Mouse (Mus musculus) neural tube, embryonic 11.5 days (tissue): ENCODE data around the gene Ttc25. TPM values are rescaled to one million over a fixed set of nuclear protein-coding genes. Genes with fewer than 3 reads are reported as not detected.
"Not testable (repeated sequence)": the region's sequence is repeated elsewhere in the genome, so short reads cannot be mapped to it uniquely, and the experiment has no call there.

Experiments used
- ATAC-seq: fragments of 200-750 bp; cut with Nextera tagmentation; 2 replicates; pipeline ENCODE4 v1.8.0; 2017; ENCODE audit warnings: moderate number of reproducible peaks, mild to moderate bottlenecking, moderate TSS enrichment, moderate library complexity; ENCODE audit not compliant: insufficient read depth, low FRiP score, low TSS enrichment
- DNase-seq: peaks from one replicate; pipeline ENCODE4 v3.0.0-alpha.2; 2015; ENCODE audit warnings: low spot score
- H3K27ac ChIP-seq: fragments of 300-500 bp; sonication (generic); 2 replicates; pipeline ENCODE4 v1.5.1; 2014; ENCODE audit warnings: low read depth, mild to moderate bottlenecking, low read length
- H3K27me3 ChIP-seq: fragments of 300-500 bp; sonication (generic); 2 replicates; pipeline ENCODE4 v1.6.1; 2014; ENCODE audit warnings: mild to moderate bottlenecking, low read length, mixed read lengths; ENCODE audit not compliant: control insufficient read depth, insufficient read depth
- H3K36me3 ChIP-seq: fragments of 300-500 bp; sonication (generic); 2 replicates; pipeline ENCODE4 v1.6.1; 2014; ENCODE audit warnings: mild to moderate bottlenecking, low read length, moderate library complexity, mixed read lengths; ENCODE audit not compliant: control insufficient read depth, insufficient read depth
- H3K4me1 ChIP-seq: fragments of 300-500 bp; sonication (generic); 2 replicates; pipeline ENCODE4 v1.6.1; 2014; ENCODE audit warnings: low read length, mixed read lengths; ENCODE audit not compliant: control insufficient read depth, insufficient read depth
- H3K4me2 ChIP-seq: fragments of 300-500 bp; sonication (generic); 2 replicates; pipeline ENCODE4 v1.6.1; 2014; ENCODE audit warnings: low read depth, mild to moderate bottlenecking, moderate library complexity
- H3K4me3 ChIP-seq: fragments of 300-500 bp; sonication (generic); 2 replicates; pipeline ENCODE4 v1.5.1; 2014; ENCODE audit warnings: low read depth, low read length
- H3K9ac ChIP-seq: fragments of 300-500 bp; sonication (generic); 2 replicates; pipeline ENCODE4 v1.6.1; 2014; ENCODE audit warnings: mild to moderate bottlenecking, low read length
- H3K9me3 ChIP-seq: fragments of 300-500 bp; sonication (generic); 2 replicates; pipeline ENCODE4 v1.6.1; 2016; ENCODE audit warnings: low read length; ENCODE audit not compliant: control insufficient read depth
- WGBS: fragments of 180-500 bp; shearing (Covaris S2); extraction: QIAGEN DNeasy Blood & Tissue Kit; methylation state at CpG from one replicate; pipeline ENCODE4 v1.1.7; 2014; 5-methylcytosine and 5-hydroxymethylcytosine counted together
- polyA plus RNA-seq: library from polyadenylated mRNA; unstranded; fragments of >200 nt; fragmentation: Nextera tagmentation; extraction: Ambion mirVana; gene quantifications from 2 replicates; pipeline ENCODE4 v1.2.1, GENCODE M21; 2014

Ttc25 gene
- polyA plus RNA-seq, 1 experiment from 2014 or later: 1.0 TPM

DNA sequence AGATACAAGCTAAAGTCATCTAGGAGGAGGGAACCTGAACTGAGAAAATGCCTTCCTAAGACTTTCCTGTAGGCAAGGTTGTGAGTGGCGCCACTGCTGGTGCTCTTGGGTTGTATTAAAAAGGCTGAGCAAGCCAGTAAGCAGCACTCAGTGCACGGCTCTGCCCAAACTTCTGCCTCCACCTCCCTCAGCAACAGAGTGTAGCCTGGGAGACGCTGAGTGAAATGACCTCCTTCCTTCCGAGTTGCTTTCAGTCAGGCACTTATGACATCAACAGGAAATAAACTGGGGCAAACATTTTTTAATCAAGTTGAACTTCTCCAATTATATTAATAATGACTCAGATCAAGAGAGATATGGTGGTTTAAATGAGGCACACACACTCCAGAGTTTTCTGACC is 63.4 kb downstream of the Ttc25 start:
- H3K9me3 ChIP-seq: no peaks in the 10 kb centered on the region
- H3K27me3 ChIP-seq: no peaks in the 10 kb centered on the region
- peaks cover 2% of the 10 kb centered on the region; the same call in 1 of the 2 replicates for H3K36me3 ChIP-seq
- H3K4me2 ChIP-seq: no peak overlapping the region
- H3K4me1 ChIP-seq: no peaks in the 10 kb centered on the region
- no peak overlapping the region for H3K27ac ChIP-seq
- no peak overlapping the region for H3K9ac ChIP-seq
- no peak for ATAC-seq
- no peak for DNase-seq
- WGBS: 86% methylated on average over 4 of the region's 4 CpGs
- no peak overlapping the region for H3K4me3 ChIP-seq

DNA sequence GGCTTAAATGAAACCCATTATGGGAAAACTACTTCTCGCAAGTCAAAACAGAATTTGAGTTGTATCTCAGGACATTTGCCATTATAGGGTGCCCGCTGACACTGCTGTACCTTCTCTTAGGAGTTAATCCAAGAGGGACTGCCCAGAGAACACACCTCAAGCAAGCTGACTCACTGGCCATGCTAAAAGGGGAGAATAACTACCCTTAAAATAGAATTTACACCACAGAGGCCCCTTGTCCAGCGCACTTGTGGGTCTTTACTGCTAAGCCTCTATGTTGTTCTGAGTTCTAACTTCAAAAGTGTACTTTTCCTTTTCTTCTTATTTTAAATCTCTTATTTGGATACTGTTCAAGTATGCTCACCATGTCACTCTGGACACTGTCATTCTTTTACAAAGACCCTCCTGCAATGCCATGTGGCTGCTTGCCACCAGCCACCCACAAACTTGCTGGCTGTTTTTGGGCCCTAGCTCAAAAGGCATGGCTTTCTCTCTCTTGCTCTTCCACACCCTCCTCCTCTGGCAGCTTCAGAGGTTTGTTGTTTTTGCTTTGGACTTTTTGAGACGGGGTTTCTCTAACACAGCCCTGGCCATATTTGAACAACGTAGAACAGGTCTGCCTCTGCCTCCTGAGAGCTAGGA is 64.1 kb downstream of the Ttc25 start:
- no peaks in the 10 kb centered on the region for H3K4me1 ChIP-seq
- DNase-seq (no peak), ATAC-seq (no peak)
- H3K9ac ChIP-seq: no peak overlapping the region
- H3K4me3 ChIP-seq: no peak overlapping the region
- H3K9me3 ChIP-seq: no peaks in the 10 kb centered on the region
- 93% methylated on average over 5 of the region's 5 CpGs for WGBS
- H3K4me2 ChIP-seq: no peak overlapping the region
- peaks cover 2% of the 10 kb centered on the region; the same call in 1 of the 2 replicates for H3K36me3 ChIP-seq
- H3K27ac ChIP-seq: no peak overlapping the region
- H3K27me3 ChIP-seq: no peaks in the 10 kb centered on the region

DNA sequence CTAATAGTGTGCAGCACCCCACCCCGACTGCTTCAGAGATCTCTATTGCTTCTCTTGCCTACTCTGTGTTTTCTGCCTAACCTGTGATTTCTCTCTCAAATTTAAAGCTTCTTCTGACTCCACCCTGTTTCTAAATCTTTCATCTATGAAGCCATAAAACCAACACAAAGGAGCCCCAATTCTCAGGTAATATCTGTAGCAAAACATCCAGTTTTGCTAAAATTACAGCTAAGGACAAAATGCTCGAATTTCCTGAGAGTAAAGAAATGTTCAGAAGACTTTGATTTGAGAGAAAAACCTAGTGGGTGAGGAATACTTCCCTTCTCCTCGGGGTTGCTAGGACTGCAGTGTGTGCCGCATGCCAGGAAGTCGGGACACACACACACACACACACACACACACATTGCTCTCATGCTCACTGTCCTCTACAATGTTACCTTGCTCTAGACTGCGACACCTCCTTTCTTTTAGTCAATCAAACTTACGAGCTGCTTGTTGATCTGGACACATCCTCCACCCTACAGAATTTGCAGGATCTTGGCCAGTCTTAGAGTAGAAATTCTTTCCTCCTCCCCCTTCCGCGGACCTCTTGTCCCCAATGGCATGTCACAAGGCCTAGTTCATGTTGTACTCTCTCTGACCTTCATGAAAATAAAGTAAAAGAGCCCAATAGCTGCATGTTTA is 64.7 kb downstream of the Ttc25 start:
- no peak for DNase-seq
- no peak overlapping the region for H3K4me2 ChIP-seq
- peaks cover 2% of the 10 kb centered on the region; the same call in 1 of the 2 replicates for H3K36me3 ChIP-seq
- 87% methylated on average over 9 of the region's 9 CpGs for WGBS
- no peak overlapping the region for H3K9ac ChIP-seq
- no peaks in the 10 kb centered on the region for H3K4me1 ChIP-seq
- no peak for ATAC-seq
- no peak overlapping the region for H3K4me3 ChIP-seq
- no peak overlapping the region for H3K27ac ChIP-seq
- no peaks in the 10 kb centered on the region for H3K9me3 ChIP-seq
- H3K27me3 ChIP-seq: no peaks in the 10 kb centered on the region

DNA sequence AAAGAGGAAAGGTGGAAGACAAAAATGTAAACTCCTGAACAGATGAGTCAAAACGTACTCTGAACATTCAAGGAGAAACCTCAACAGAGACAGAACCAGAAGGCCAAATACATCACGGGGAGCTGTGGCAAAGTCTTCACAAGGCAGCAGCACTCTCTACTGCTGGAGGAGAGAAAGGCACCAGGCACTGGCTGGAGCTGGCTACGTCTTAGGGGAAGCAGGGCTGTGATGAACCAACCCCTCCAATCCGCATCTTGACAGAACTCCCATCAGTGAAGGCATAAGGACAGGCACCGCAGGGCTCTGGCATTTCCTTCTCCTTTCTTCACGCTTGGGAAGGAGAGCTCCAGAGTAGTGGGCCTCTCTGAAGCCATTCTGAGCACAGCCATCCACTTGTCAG is 66.2 kb downstream of the Ttc25 start:
- ATAC-seq: no peak

GRCm38 (mm10) chr11:100613241-100613640 is 67.8 kb downstream of the Ttc25 start:
- Histone ChIP-seq H3K9me3 (no peaks in the 10 kb centered on the region), H3K36me3 (peaks cover 2% of the 10 kb centered on the region; the same call in 1 of the 2 replicates), H3K9ac (no peak overlapping the region), H3K4me3 (no peak overlapping the region), H3K27ac (no peak overlapping the region), H3K27me3 (no peaks in the 10 kb centered on the region), H3K4me1 (peaks cover 7% of the 10 kb centered on the region), H3K4me2 (no peak overlapping the region)
- WGBS: 96% methylated on average over 3 of the region's 3 CpGs
- DNase-seq: no peak
- no peak for ATAC-seq

More for the DNA sequence above, 66.2 kb downstream of the Ttc25 start:
- Histone ChIP-seq H3K27ac (no peak overlapping the region), H3K27me3 (no peaks in the 10 kb centered on the region), H3K4me2 (no peak overlapping the region), H3K4me3 (no peak overlapping the region), H3K9me3 (no peaks in the 10 kb centered on the region), H3K4me1 (no peaks in the 10 kb centered on the region), H3K36me3 (peaks cover 2% of the 10 kb centered on the region; the same call in 1 of the 2 replicates), H3K9ac (no peak overlapping the region)
- WGBS: 93% methylated on average over 6 of the region's 6 CpGs
- no peak for DNase-seq

- DNase-seq: no peak
Observed at GRCm38 (mm10) chr11:100616332-100616731, 70.9 kb downstream of the Ttc25 start.

DNA sequence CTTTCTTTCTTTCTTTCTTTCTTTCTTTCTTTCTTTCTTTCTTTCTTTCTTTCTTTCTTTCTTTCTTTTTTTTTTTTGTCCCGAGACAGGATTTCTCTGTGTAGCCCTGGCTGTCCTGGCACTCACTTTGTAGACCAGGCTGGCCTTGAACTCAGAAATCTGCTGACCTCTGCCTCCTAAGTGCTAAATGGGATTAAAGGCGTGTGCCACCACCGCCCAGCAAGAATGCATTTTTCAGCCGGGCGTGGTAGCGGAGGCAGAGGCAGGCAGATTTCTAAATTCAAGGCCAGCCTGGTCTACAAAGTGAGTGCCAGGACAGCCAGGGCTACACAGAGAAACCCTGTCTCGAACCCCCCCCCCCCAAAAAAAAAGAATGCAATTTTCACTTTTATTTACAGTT is 71.4 kb downstream of the Ttc25 start:
- H3K4me3 ChIP-seq, ATAC-seq: not testable (repeated sequence)

More at GRCm38 (mm10) chr11:100616332-100616731, 70.9 kb downstream of the Ttc25 start:
- WGBS: 92% methylated on average over 5 of the region's 5 CpGs
- Histone ChIP-seq H3K36me3 (no peaks in the 10 kb centered on the region; the same call in 1 of the 2 replicates), H3K4me1 (peaks cover 12% of the 10 kb centered on the region), H3K4me2 (no peak overlapping the region), H3K9me3 (no peaks in the 10 kb centered on the region), H3K27ac (no peak overlapping the region), H3K4me3 (no peak overlapping the region), H3K27me3 (no peaks in the 10 kb centered on the region), H3K9ac (no peak overlapping the region)
- no peak for ATAC-seq

GRCm38 (mm10) chr11:100617480-100617879 is 72.1 kb downstream of the Ttc25 start:
- DNase-seq (no peak), ATAC-seq (no peak)
- Histone ChIP-seq H3K9ac (no peak overlapping the region), H3K4me2 (peak overlapping the region; percentile 62; the same call in 1 of the 2 replicates), H3K9me3 (no peaks in the 10 kb centered on the region), H3K27me3 (no peaks in the 10 kb centered on the region), H3K36me3 (no peaks in the 10 kb centered on the region), H3K4me3 (peak overlapping the region; percentile 99; the same call in 1 of the 2 replicates), H3K4me1 (peaks cover 12% of the 10 kb centered on the region), H3K27ac (no peak overlapping the region)
- WGBS: 91% methylated on average over 4 of the region's 4 CpGs

More for the DNA sequence above, 71.4 kb downstream of the Ttc25 start:
- H3K4me1 ChIP-seq: peaks cover 12% of the 10 kb centered on the region
- WGBS: 97% methylated on average over 7 of the region's 7 CpGs
- H3K4me2 ChIP-seq, H3K9ac ChIP-seq, H3K27ac ChIP-seq, H3K9me3 ChIP-seq, DNase-seq, H3K36me3 ChIP-seq, H3K27me3 ChIP-seq: not testable (repeated sequence)
